Mouse (Mus musculus): ENCODE measurements at regions not wholly inside any gene's neighbourhood (a gene's known extent, or its start where the extent isn't known, plus 50 kb on each side); places are given as distances from the start of the nearest gene placed in this dataset.
A peak's percentile ranks its signal among the peaks of the same experiment; 100 is the strongest.

- no peak for DNase-seq (ENCODE audit: low read depth, low spot score)
These were observed 194.0 kb upstream of the Runx1 start for GRCm38 (mm10) chr16:93019800-93020555.

DNA sequence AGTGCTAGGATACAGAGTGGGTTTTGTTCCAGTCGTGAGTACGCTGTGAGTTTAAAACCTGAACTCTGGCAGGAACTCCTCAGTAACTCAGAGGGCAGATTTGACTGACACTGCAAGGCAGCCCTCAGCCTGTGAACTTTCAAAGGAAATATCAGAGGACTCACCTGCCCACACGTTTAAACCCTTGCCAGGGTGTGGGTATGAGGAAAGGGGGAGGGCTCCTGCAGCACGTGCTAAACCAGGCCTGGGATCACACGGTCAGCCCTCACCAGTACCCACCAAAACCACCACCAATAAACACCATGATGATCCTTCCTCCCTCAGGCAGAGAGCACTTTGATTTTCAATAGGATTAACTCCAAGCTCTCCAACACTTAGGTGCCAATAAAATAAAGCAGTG is 192.8 kb upstream of the Runx1 start:
- DNase-seq (ENCODE audit: low read depth, low spot score), result no peak

- peak; percentile 64 for DNase-seq (ENCODE audit: low read depth, low spot score)
These were observed 191.1 kb upstream of the Runx1 start for GRCm38 (mm10) chr16:93017025-93017424.

GRCm38 (mm10) chr16:93015636-93016035 is 189.7 kb upstream of the Runx1 start:
- no peak for DNase-seq (ENCODE audit: low read depth, low spot score)

- DNase-seq (ENCODE audit: low read depth, low spot score), result no peak
These were observed 189.0 kb upstream of the Runx1 start for GRCm38 (mm10) chr16:93014991-93015390.

DNA sequence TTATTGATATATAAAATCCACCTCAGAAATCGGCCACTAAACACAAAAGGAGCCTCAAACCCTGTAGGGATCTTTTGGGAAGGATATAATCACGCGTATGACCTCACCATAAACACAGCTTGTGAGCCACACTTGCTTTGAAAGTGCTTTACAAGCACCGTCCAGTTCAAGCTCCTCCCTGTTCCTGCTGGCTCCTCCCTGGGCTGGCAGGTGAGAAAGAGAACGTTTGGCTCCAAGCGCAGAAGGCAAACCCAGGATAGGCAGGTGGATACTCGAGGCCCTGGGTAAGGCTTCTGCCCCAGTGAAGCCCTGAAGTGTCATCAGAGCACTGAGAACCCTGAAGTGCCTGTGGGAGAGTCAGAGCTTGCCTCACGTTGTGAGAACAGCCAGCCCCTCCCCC is 187.9 kb upstream of the Runx1 start:
- DNase-seq (ENCODE audit: low read depth, low spot score), result no peak

GRCm38 (mm10) chr16:93013256-93013655 is 187.3 kb upstream of the Runx1 start:
- DNase-seq (ENCODE audit: low read depth, low spot score), result no peak

DNA sequence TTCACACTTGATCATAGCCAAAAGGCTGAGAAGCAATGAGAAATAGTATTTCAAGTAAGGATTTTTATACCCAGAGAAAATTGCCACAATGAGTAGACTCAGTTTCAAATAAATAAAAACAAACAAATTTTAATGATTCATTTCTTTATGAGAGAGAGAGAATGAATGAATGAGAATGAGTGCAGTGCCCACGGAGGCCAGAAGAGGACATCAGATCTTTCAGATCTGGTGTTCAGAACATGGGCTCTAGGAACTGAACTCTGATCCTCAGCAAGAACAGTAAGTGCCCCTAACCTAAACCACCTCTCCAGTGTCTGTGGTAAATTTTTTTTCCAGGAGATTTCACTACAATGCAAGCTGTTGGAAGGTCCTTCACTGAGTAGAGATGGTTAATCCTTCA is 185.5 kb upstream of the Runx1 start:
- DNase-seq (ENCODE audit: low read depth, low spot score), result no peak

- no peak for DNase-seq (ENCODE audit: low read depth, low spot score)
These were observed 180.5 kb upstream of the Runx1 start for GRCm38 (mm10) chr16:93006321-93006984.

DNA sequence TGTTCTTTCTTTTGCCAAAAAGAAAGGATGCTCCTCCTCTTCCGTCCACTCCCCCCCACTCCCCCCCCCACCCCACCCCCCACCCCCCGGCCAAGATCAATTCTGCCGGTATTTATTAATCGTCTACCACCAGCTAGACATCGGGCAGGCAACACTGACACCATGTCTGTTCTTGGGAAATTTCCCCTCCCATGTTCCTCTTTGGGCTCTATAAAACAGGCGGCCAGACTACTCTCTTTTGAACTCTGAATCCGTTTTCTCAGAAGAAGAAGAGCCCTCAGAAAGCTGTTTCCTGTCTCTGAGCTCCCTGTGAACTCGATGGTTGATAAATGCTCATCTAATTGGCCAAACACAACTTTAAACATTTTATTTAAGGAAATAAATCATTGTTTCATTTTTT is 179.5 kb upstream of the Runx1 start:
- DNase-seq (ENCODE audit: low read depth, low spot score), result peak; percentile 23

GRCm38 (mm10) chr16:93003830-93004229 is 177.9 kb upstream of the Runx1 start:
- DNase-seq (ENCODE audit: low read depth, low spot score), result no peak

DNA sequence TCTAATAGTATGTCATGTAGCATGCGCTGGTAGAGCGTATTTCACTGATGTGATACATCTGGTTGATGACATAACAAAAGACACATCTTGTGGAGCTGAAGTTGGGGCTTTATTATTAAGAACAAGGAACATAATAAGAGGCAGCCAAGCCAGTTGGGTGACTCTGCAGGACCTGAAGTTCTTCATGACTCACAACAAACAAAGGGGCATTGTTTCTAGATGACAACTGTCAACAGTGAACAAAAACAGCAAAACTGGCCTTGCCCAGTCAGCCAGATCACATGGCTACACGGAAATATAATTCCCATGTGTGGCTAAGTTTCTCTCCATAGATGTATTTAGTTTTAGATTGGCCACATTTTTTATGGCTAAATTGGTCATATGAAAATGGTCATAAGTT is 172.7 kb upstream of the Runx1 start:
- no peak for DNase-seq (ENCODE audit: low read depth, low spot score)

DNA sequence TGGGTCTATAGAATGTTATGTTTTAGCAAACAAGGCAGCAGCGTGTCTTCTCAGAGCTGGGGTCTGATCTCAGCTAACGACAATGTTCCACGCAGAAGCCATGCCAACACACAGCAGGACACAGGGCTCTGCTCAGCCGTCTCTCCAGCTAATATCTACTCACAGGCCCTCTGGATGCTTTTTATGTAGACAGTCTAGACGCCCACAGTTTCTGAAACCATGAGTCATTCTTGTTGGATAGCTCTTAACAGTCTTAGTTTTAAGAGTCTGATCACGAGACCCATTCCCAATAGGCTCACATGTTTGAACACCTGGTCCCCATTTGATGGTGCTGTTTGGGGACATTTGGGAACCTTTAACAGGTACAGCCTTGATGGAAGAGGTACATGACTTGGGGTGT is 171.7 kb upstream of the Runx1 start:
- DNase-seq (ENCODE audit: low read depth, low spot score), result peak; percentile 10

- no peak for DNase-seq (ENCODE audit: low read depth, low spot score)
These were observed 170.0 kb upstream of the Runx1 start for GRCm38 (mm10) chr16:92995993-92996350.

DNA sequence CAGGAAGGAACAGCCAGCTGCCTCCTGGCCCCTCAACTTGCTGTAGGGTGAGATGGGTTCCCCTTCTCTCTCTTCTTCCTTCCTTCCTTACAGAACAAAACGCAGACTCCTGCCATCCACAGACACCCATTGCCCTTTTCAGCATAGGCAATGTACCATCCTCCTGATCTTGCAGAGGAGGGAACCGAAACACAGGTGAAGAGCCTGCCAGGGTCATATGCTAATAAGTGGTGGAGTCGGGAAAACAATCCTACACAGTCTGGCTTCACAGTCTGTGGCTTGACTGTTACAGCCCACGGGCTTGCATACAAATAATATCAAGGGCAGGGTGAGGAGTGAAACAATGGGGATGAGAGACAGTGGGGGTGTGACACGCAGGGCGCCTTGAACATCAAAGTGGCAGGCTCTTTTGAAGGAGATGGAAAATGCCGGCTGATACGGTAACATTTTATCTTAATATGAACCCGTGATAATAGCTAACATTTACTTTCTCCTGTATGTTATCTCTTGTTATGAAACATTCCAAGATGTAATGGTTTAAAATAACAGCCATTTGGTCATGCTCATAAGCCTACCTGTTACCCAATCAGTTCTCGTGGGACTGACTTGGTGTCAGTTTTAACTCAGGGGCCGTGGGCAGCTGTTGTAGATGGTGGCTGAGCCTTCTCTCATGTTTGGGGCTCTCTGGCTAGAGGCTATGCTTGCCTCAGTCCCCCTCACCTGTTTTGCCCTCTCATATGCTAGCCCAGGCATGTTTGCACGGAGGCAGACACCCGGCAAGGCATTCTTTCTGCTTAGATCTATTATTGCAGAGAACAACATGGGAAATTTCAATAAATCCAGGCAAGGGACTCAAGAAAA is 169.4 kb upstream of the Runx1 start:
- peak; percentile 60 for DNase-seq (ENCODE audit: low read depth, low spot score)

GRCm38 (mm10) chr16:92992876-92993275 is 166.9 kb upstream of the Runx1 start:
- DNase-seq (ENCODE audit: low read depth, low spot score), result no peak

GRCm38 (mm10) chr16:92991405-92991804 is 165.5 kb upstream of the Runx1 start:
- no peak for DNase-seq (ENCODE audit: low read depth, low spot score)

DNA sequence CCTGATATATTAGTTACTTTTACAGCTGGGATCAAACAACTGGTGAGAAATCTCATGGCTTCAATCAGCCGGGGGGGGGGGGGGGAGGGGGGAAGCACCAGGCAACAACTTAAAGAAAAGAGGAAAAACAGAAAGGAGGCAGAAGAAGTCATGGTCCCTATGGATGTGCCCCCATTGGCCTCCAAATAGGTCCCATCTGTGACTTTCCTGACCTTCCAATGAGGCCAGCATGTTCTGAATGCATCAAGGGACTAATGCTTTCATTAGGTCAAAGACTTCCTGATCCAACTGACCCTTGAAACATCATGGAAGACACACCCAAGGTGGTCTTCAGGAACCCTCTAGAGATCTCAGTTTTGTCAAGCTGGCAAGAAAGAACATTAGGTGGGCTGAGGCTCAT is 162.5 kb upstream of the Runx1 start:
- no peak for DNase-seq (ENCODE audit: low read depth, low spot score)

DNA sequence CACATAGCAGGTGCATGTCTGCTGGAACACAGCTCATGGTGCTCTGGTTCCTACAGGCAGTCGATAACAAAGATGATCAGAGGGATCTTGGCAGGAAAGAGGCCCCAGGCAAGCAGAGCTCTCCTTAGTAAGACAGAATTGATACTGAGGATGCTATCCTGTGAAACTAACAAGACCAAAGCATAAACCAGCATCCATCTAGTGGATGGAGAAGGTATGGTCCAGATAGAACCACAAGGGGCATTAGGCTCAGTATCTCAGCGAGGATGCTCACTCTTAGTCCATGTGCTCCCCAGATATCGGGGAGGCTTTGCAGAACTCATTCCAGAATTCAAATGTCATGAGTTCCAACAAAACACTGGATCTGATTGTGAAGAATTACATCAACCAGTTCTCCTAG is 162.1 kb upstream of the Runx1 start:
- DNase-seq (ENCODE audit: low read depth, low spot score), result no peak

DNA sequence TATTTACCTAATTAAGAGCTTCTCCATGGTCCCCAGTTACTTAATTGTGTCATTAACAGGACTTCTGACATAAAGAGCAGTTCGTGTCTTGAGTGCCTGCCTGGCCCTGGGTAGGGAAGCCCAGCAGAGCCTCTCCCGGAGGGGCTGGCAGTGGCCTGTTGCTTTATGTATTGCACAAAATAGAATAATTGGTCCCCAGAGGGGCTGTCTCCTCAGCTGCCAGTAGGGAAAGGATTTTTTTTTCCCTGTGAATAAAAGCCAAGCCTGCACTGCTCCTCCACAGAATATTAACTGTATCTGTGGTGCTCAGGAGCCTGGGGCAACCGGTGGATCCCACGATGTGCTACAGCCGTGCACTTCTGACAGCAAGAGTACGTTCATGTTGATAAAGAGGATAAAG is 159.8 kb upstream of the Runx1 start:
- no peak for DNase-seq (ENCODE audit: low read depth, low spot score)

- DNase-seq (ENCODE audit: low read depth, low spot score), result no peak
These were observed 157.0 kb upstream of the Runx1 start for GRCm38 (mm10) chr16:92982934-92983333.

- DNase-seq (ENCODE audit: low read depth, low spot score), result peak; percentile 70
These were observed 153.8 kb upstream of the Runx1 start for GRCm38 (mm10) chr16:92979620-92980330.

Measured in CD4-positive helper T cell, adult 2 months (primary cell).